Mouse (Mus musculus) stomach, embryonic 14.5 days (tissue): ENCODE data around the gene Csnk1d. TPM values are rescaled to one million over a fixed set of nuclear protein-coding genes. Genes with fewer than 3 reads are reported as not detected.

ENCODE experiments used
- ATAC-seq: fragments of 200-750 bp; cut with Nextera tagmentation; 2 replicates; pipeline ENCODE4 v1.8.0; 2017; ENCODE audit warnings: low read depth, moderate TSS enrichment; ENCODE audit not compliant: insufficient number of reproducible peaks, insufficient read depth, low FRiP score
- H3K27ac ChIP-seq: fragments of 300-500 bp; sonication (generic); 2 replicates; pipeline ENCODE4 v1.5.1; 2014; ENCODE audit warnings: mild to moderate bottlenecking, low read length, moderate library complexity, mixed read lengths
- H3K27me3 ChIP-seq: fragments of 300-500 bp; sonication (generic); 2 replicates; pipeline ENCODE4 v1.6.1; 2014; ENCODE audit warnings: low read length, control low read depth, mixed read lengths; ENCODE audit not compliant: control insufficient read depth, insufficient read depth
- H3K36me3 ChIP-seq: fragments of 300-500 bp; sonication (generic); 2 replicates; pipeline ENCODE4 v1.6.1; 2014; ENCODE audit warnings: mild to moderate bottlenecking, control low read depth, low read length, moderate library complexity, mixed read lengths; ENCODE audit not compliant: control insufficient read depth, insufficient read depth
- H3K4me1 ChIP-seq: fragments of 300-500 bp; sonication (generic); 2 replicates; pipeline ENCODE4 v1.6.1; 2014; ENCODE audit warnings: low read length, control low read depth, mixed read lengths; ENCODE audit not compliant: control insufficient read depth, insufficient read depth
- H3K4me2 ChIP-seq: fragments of 300-500 bp; sonication (generic); replicated peaks from 2 replicates; pipeline ENCODE4 v1.6.1; 2014; ENCODE audit warnings: low read depth, low read length, control low read depth
- H3K4me3 ChIP-seq: fragments of 300-500 bp; sonication (generic); 2 replicates; pipeline ENCODE4 v1.5.1; 2014; ENCODE audit warnings: low read depth, low read length, control low read depth
- H3K9ac ChIP-seq: fragments of 300-500 bp; sonication (generic); replicated peaks from 2 replicates; pipeline ENCODE4 v1.6.1; 2014; ENCODE audit warnings: low read depth, mild to moderate bottlenecking, control low read depth, low read length, moderate library complexity, mixed read lengths
- H3K9me3 ChIP-seq: fragments of 300-500 bp; sonication (generic); 2 replicates; pipeline ENCODE4 v1.6.1; 2016; ENCODE audit warnings: low read depth, low read length, control low read depth; ENCODE audit not compliant: control insufficient read depth
- WGBS: fragments of 180-500 bp; shearing (Covaris S2); extraction: QIAGEN DNeasy Blood & Tissue Kit; methylation state at CpG from one replicate; pipeline ENCODE4 v1.1.7; 2014; 5-methylcytosine and 5-hydroxymethylcytosine counted together
- polyA plus RNA-seq: library from polyadenylated mRNA; unstranded; fragments of >200 nt; fragmentation: Nextera tagmentation; extraction: Ambion mirVana; gene quantifications from 2 replicates; pipeline ENCODE4 v1.2.1, GENCODE M21; 2014

Gene Csnk1d
- polyA plus RNA-seq, 1 experiment from 2014 or later, result 70.6 TPM

- Histone ChIP-seq H3K4me1 (no peaks in the 10 kb centered on the region), H3K9ac (no peak overlapping the region), H3K9me3 (no peaks in the 10 kb centered on the region), H3K4me3 (no peak overlapping the region), H3K27me3 (no peaks in the 10 kb centered on the region), H3K27ac (no peak overlapping the region), H3K36me3 (peaks cover 82% of the 10 kb centered on the region), H3K4me2 (no peak overlapping the region)
- ATAC-seq, result no peak
- 93% methylated on average over 4 of the region's 4 CpGs for WGBS
These were observed 9.5 kb downstream of the Csnk1d start for GRCm38 (mm10) chr11:120981661-120982060.

GRCm38 (mm10) chr11:120980427-120981035 lies 10.6 kb downstream of the Csnk1d start:
- ATAC-seq, result no peak
- H3K4me2 ChIP-seq, result no peak overlapping the region
- H3K27ac ChIP-seq, result no peak overlapping the region
- no peaks in the 10 kb centered on the region for H3K27me3 ChIP-seq
- H3K36me3 ChIP-seq, result peaks cover 81% of the 10 kb centered on the region
- no peaks in the 10 kb centered on the region for H3K9me3 ChIP-seq
- H3K9ac ChIP-seq, result no peak overlapping the region
- no peak overlapping the region for H3K4me3 ChIP-seq
- 76% methylated on average over 9 of the region's 9 CpGs for WGBS
- no peaks in the 10 kb centered on the region for H3K4me1 ChIP-seq

GRCm38 (mm10) chr11:120979711-120980426 lies 11.3 kb downstream of the Csnk1d start:
- WGBS, result 71% methylated on average over 8 of the region's 8 CpGs
- Histone ChIP-seq H3K27me3 (no peaks in the 10 kb centered on the region), H3K4me3 (no peak overlapping the region), H3K9me3 (no peaks in the 10 kb centered on the region), H3K4me1 (no peaks in the 10 kb centered on the region), H3K4me2 (no peak overlapping the region), H3K27ac (no peak overlapping the region), H3K9ac (no peak overlapping the region), H3K36me3 (peaks cover 84% of the 10 kb centered on the region)
- no peak for ATAC-seq

- Histone ChIP-seq H3K36me3 (peaks cover 95% of the 10 kb centered on the region), H3K27me3 (no peaks in the 10 kb centered on the region), H3K4me3 (no peak overlapping the region), H3K4me1 (no peaks in the 10 kb centered on the region), H3K4me2 (no peak overlapping the region), H3K27ac (no peak overlapping the region), H3K9ac (no peak overlapping the region), H3K9me3 (no peaks in the 10 kb centered on the region)
- no peak for ATAC-seq
- 78% methylated on average over 6 of the region's 6 CpGs for WGBS
These were observed 17.8 kb downstream of the Csnk1d start for GRCm38 (mm10) chr11:120973318-120973717.

- WGBS, result 94% methylated on average over 5 of the region's 5 CpGs
- H3K9ac ChIP-seq, result no peak overlapping the region
- H3K4me3 ChIP-seq, result no peak overlapping the region
- no peak overlapping the region for H3K4me2 ChIP-seq
- ATAC-seq, result no peak
- H3K9me3 ChIP-seq, result no peaks in the 10 kb centered on the region
- peaks cover 99% of the 10 kb centered on the region for H3K36me3 ChIP-seq
- H3K27ac ChIP-seq, result no peak overlapping the region
- H3K27me3 ChIP-seq, result no peaks in the 10 kb centered on the region
- H3K4me1 ChIP-seq, result no peaks in the 10 kb centered on the region
These were observed 19.9 kb downstream of the Csnk1d start for GRCm38 (mm10) chr11:120971237-120971636.

GRCm38 (mm10) chr11:120969742-120970141 lies 21.4 kb downstream of the Csnk1d start:
- 94% methylated on average over 5 of the region's 5 CpGs for WGBS
- Histone ChIP-seq H3K4me3 (no peak overlapping the region), H3K27me3 (no peaks in the 10 kb centered on the region), H3K4me2 (no peak overlapping the region), H3K4me1 (0 out of 2 replicates have a peak, but pooled peaks cover 1% of the 10 kb centered on the region), H3K9ac (no peak overlapping the region), H3K27ac (no peak overlapping the region), H3K36me3 (peaks cover 100% of the 10 kb centered on the region), H3K9me3 (no peaks in the 10 kb centered on the region)
- no peak for ATAC-seq

GRCm38 (mm10) chr11:120965587-120965986 lies 25.5 kb downstream of the Csnk1d start:
- 74% methylated on average over 4 of the region's 4 CpGs for WGBS
- H3K9ac ChIP-seq, result no peak overlapping the region
- no peak for ATAC-seq
- H3K9me3 ChIP-seq, result no peaks in the 10 kb centered on the region
- H3K4me2 ChIP-seq, result no peak overlapping the region
- no peak overlapping the region for H3K4me3 ChIP-seq
- H3K36me3 ChIP-seq, result peaks cover 97% of the 10 kb centered on the region
- 0 out of 2 replicates have a peak, but pooled peaks cover 2% of the 10 kb centered on the region for H3K4me1 ChIP-seq
- H3K27me3 ChIP-seq, result no peaks in the 10 kb centered on the region
- no peak overlapping the region for H3K27ac ChIP-seq

- H3K27me3 ChIP-seq, result no peaks in the 10 kb centered on the region
- no peaks in the 10 kb centered on the region for H3K9me3 ChIP-seq
- WGBS, result 82% methylated on average over 10 of the region's 10 CpGs
- H3K4me1 ChIP-seq, result 0 out of 2 replicates have a peak, but pooled peaks cover 2% of the 10 kb centered on the region
- H3K9ac ChIP-seq, result no peak overlapping the region
- ATAC-seq, result no peak
- peaks cover 86% of the 10 kb centered on the region for H3K36me3 ChIP-seq
- no peak overlapping the region for H3K27ac ChIP-seq
- H3K4me3 ChIP-seq, result no peak overlapping the region
- no peak overlapping the region for H3K4me2 ChIP-seq
These were observed 26.7 kb downstream of the Csnk1d start for GRCm38 (mm10) chr11:120964195-120965157.
